Mouse (Mus musculus): ENCODE data around the gene Smo. TPM values are rescaled to one million over a fixed set of nuclear protein-coding genes. Genes with fewer than 3 reads are reported as not detected.

Smo gene
- polyA plus RNA-seq, 1 experiment from 2014 or later = 8.8 TPM

- 85% methylated on average over 1 of the region's 1 CpGs for WGBS
Measured at GRCm38 (mm10) chr6:29793520-29793919, 58.2 kb downstream of the Smo start.

GRCm38 (mm10) chr6:29794582-29794981, 59.3 kb downstream of the Smo start:
- 89% methylated on average over 6 of the region's 6 CpGs for WGBS
- no peak overlapping the region for H3K9ac ChIP-seq (ENCODE audit: low read depth, low read length)
- no peak overlapping the region for H3K4me3 ChIP-seq (ENCODE audit: low read depth, low read length)
- no peak overlapping the region for H3K27ac ChIP-seq (ENCODE audit: low read length)
- H3K9me3 ChIP-seq (replicated peaks; ENCODE audit: control insufficient read depth, low read length, poor library complexity, severe bottlenecking) = no peaks in the 10 kb centered on the region
- H3K4me2 ChIP-seq (ENCODE audit: low read length) = no peak overlapping the region
- no peaks in the 10 kb centered on the region for H3K27me3 ChIP-seq (ENCODE audit: control insufficient read depth, insufficient read depth, low read depth, low read length)
- no peak for ATAC-seq
- H3K36me3 ChIP-seq (ENCODE audit: control insufficient read depth, insufficient read depth, low read length) = no peaks in the 10 kb centered on the region
- H3K4me1 ChIP-seq (ENCODE audit: control insufficient read depth, insufficient read depth, low read length) = no peaks in the 10 kb centered on the region

More at GRCm38 (mm10) chr6:29793520-29793919, 58.2 kb downstream of the Smo start:
- H3K27me3 ChIP-seq (ENCODE audit: control insufficient read depth, insufficient read depth, low read depth, low read length) = no peaks in the 10 kb centered on the region
- peaks cover 5% of the 10 kb centered on the region; the same call in 1 of the 2 replicates for H3K4me1 ChIP-seq (ENCODE audit: control insufficient read depth, insufficient read depth, low read length)
- H3K9me3 ChIP-seq (replicated peaks; ENCODE audit: control insufficient read depth, low read length, poor library complexity, severe bottlenecking) = no peaks in the 10 kb centered on the region
- no peak overlapping the region for H3K9ac ChIP-seq (ENCODE audit: low read depth, low read length)
- no peak overlapping the region for H3K27ac ChIP-seq (ENCODE audit: low read length)
- H3K4me3 ChIP-seq (ENCODE audit: low read depth, low read length) = no peak overlapping the region
- no peak for ATAC-seq
- no peak overlapping the region for H3K4me2 ChIP-seq (ENCODE audit: low read length)
- no peaks in the 10 kb centered on the region for H3K36me3 ChIP-seq (ENCODE audit: control insufficient read depth, insufficient read depth, low read length)

GRCm38 (mm10) chr6:29802979-29803378, 67.7 kb downstream of the Smo start:
- Histone ChIP-seq H3K4me3 (ENCODE audit: low read depth, low read length) (no peak overlapping the region), H3K36me3 (ENCODE audit: control insufficient read depth, insufficient read depth, low read length) (no peaks in the 10 kb centered on the region), H3K27ac (ENCODE audit: low read length) (no peak overlapping the region), H3K27me3 (ENCODE audit: control insufficient read depth, insufficient read depth, low read depth, low read length) (no peaks in the 10 kb centered on the region), H3K4me1 (ENCODE audit: control insufficient read depth, insufficient read depth, low read length) (no peaks in the 10 kb centered on the region), H3K9me3 (replicated peaks; ENCODE audit: control insufficient read depth, low read length, poor library complexity, severe bottlenecking) (no peaks in the 10 kb centered on the region), H3K9ac (ENCODE audit: low read depth, low read length) (no peak overlapping the region), H3K4me2 (ENCODE audit: low read length) (no peak overlapping the region)
- whole genome bisulfite sequencing = 96% methylated on average over 1 of the region's 1 CpGs
- ATAC-seq = no peak

GRCm38 (mm10) chr6:29804006-29804405, 68.7 kb downstream of the Smo start:
- 52% methylated on average over 3 of the region's 3 CpGs for WGBS
- no peak for ATAC-seq
- Histone ChIP-seq H3K36me3 (ENCODE audit: control insufficient read depth, insufficient read depth, low read length) (no peaks in the 10 kb centered on the region), H3K9me3 (replicated peaks; ENCODE audit: control insufficient read depth, low read length, poor library complexity, severe bottlenecking) (no peaks in the 10 kb centered on the region), H3K27ac (ENCODE audit: low read length) (no peak overlapping the region), H3K27me3 (ENCODE audit: control insufficient read depth, insufficient read depth, low read depth, low read length) (no peaks in the 10 kb centered on the region), H3K4me3 (ENCODE audit: low read depth, low read length) (no peak overlapping the region), H3K4me2 (ENCODE audit: low read length) (no peak overlapping the region), H3K9ac (ENCODE audit: low read depth, low read length) (no peak overlapping the region), H3K4me1 (ENCODE audit: control insufficient read depth, insufficient read depth, low read length) (no peaks in the 10 kb centered on the region)

- Histone ChIP-seq H3K4me2 (ENCODE audit: low read length) (no peak overlapping the region), H3K36me3 (ENCODE audit: control insufficient read depth, insufficient read depth, low read length) (no peaks in the 10 kb centered on the region), H3K27me3 (ENCODE audit: control insufficient read depth, insufficient read depth, low read depth, low read length) (no peaks in the 10 kb centered on the region), H3K27ac (ENCODE audit: low read length) (no peak overlapping the region), H3K9ac (ENCODE audit: low read depth, low read length) (no peak overlapping the region), H3K4me1 (ENCODE audit: control insufficient read depth, insufficient read depth, low read length) (no peaks in the 10 kb centered on the region), H3K4me3 (ENCODE audit: low read depth, low read length) (no peak overlapping the region), H3K9me3 (replicated peaks; ENCODE audit: control insufficient read depth, low read length, poor library complexity, severe bottlenecking) (no peaks in the 10 kb centered on the region)
- no peak for ATAC-seq
- 72% methylated on average over 2 of the region's 2 CpGs for WGBS
Measured at GRCm38 (mm10) chr6:29805381-29805780, 70.1 kb downstream of the Smo start.

Other genes with a start within 250 kb of the Smo start
- gene Kcp, start 227.6 kb upstream of the Smo start, polyA plus RNA-seq (2015; fragmentation: Nextera tagmentation; extraction: Ambion mirVana) = 14.1 and 16.7 TPM in 2 replicates
- 1.5 and 1.7 TPM in 2 replicates for gene Irf5, start 208.9 kb upstream of the Smo start, polyA plus RNA-seq (2015; fragmentation: Nextera tagmentation; extraction: Ambion mirVana)
- 92.5 and 97.6 TPM in 2 replicates for gene Tnpo3, start 125.6 kb upstream of the Smo start, polyA plus RNA-seq (2015; fragmentation: Nextera tagmentation; extraction: Ambion mirVana)
- 10.1 and 10.3 TPM in 2 replicates for gene Tspan33, start 41.3 kb upstream of the Smo start, polyA plus RNA-seq (2015; fragmentation: Nextera tagmentation; extraction: Ambion mirVana)
- 16.8 and 17.6 TPM in 2 replicates for gene Ahcyl2, start 32.5 kb downstream of the Smo start, polyA plus RNA-seq (2015; fragmentation: Nextera tagmentation; extraction: Ambion mirVana)
- 4.2 and 4.4 TPM in 2 replicates for gene Strip2, start 181.5 kb downstream of the Smo start, polyA plus RNA-seq (2015; fragmentation: Nextera tagmentation; extraction: Ambion mirVana)